Comparison of ENCODE assay signal across 7 mouse cellular contexts in the genomic region with DNA sequence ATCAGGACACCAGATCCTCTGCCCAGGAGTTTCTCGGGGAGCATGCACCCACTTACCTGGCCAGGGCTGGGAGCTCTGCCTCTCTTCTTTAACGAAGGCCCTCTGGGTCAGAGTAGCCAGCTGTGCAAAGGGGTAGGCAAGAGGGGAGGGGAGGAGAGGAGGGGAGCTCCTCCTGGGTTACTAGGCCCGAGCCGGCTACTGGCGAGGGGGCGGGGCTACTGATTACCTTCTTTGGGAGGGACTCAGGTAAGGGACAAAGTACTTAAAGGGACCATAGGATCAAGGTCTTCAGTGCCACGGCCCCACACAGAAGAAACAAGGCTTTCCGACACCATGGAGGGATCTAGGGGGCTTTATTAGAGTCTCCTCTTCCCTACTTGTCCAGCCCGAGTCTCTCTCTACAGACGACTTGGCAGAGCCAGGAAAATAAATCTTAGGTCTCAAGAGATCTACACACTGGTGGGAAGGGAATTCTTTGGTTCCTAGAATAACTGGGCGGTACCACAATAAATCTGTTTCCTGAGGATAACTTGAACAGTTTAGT. TPM values are rescaled to one million over a fixed set of nuclear protein-coding genes. Genes with fewer than 3 reads are reported as not detected.
DNase-seq lines count a peak whose midpoint lies in the region; ATAC-seq and TF ChIP-seq lines count a peak whose summit lies in the region.

No protein-coding gene starts in this region.

- WGBS in forebrain, embryonic 12.5 days: 13% methylated on average over 11 of the region's 11 CpGs
- 6% methylated on average over 11 of the region's 11 CpGs for WGBS in kidney, embryonic 15.5 days

- H3K4me1 ChIP-seq in forebrain, embryonic 12.5 days: peaks cover 39% of the 10 kb centered on the region
- H3K4me1 ChIP-seq in kidney, embryonic 15.5 days: peaks cover 34% of the 10 kb centered on the region

- no peaks in the 10 kb centered on the region for H3K36me3 ChIP-seq in C2C12 (ENCODE audit: control insufficient read depth, insufficient read depth)
- H3K36me3 ChIP-seq in forebrain, embryonic 12.5 days (replicated peaks): no peaks in the 10 kb centered on the region
- H3K36me3 ChIP-seq in kidney, embryonic 15.5 days: peaks cover 10% of the 10 kb centered on the region; the same call in 1 of the 2 replicates

- H3K9ac ChIP-seq in forebrain, embryonic 12.5 days: 0 out of 2 replicates have a peak overlapping the region, but pooled peaks have one; percentile 59
- peak overlapping the region; percentile 59 for H3K9ac ChIP-seq in kidney, embryonic 15.5 days

- H3K9me3 ChIP-seq in forebrain, embryonic 12.5 days: no peaks in the 10 kb centered on the region
- H3K9me3 ChIP-seq in kidney, embryonic 15.5 days (replicated peaks): no peaks in the 10 kb centered on the region

- no peak overlapping the region for H3ac ChIP-seq in C2C12 (ENCODE audit: control insufficient read depth, insufficient read length, low read depth)

- peak; percentile 33 for DNase-seq in 3T3-L1 (ENCODE audit: low read depth, low spot score)
- DNase-seq in lung, postnatal 10 days: peak; percentile 75
- no peak for DNase-seq in ovary, postnatal 36 days (ENCODE audit: low spot score)
- DNase-seq in layer of hippocampus, adult 11-12 months (ENCODE audit: low spot score): no peak

- TF ChIP-seq CTCF in C2C12 (IDR thresholded peaks at IDR 0.05; ENCODE audit: control insufficient read depth, insufficient read depth, insufficient read length): no peak

- H3K4me2 ChIP-seq in forebrain, embryonic 12.5 days: peak overlapping the region; percentile 69
- H3K4me2 ChIP-seq in kidney, embryonic 15.5 days: peak overlapping the region; percentile 75

- peaks cover 35% of the 10 kb centered on the region for H3K79me3 ChIP-seq in C2C12 (ENCODE audit: low read depth)

- H3K27ac ChIP-seq in forebrain, embryonic 12.5 days: 0 out of 2 replicates have a peak overlapping the region, but pooled peaks have one; percentile 37
- H3K27ac ChIP-seq in kidney, embryonic 15.5 days: peak overlapping the region; percentile 99

- H3K79me2 ChIP-seq in C2C12 (ENCODE audit: control insufficient read depth, insufficient read depth): peaks cover 42% of the 10 kb centered on the region

- no peaks in the 10 kb centered on the region for H3K27me3 ChIP-seq in C2C12 (ENCODE audit: control insufficient read depth, insufficient read depth, insufficient read length)
- no peaks in the 10 kb centered on the region for H3K27me3 ChIP-seq in forebrain, embryonic 12.5 days
- H3K27me3 ChIP-seq in kidney, embryonic 15.5 days: no peaks in the 10 kb centered on the region

- peak overlapping the region; percentile 12 for H3K4me3 ChIP-seq in C2C12 (ENCODE audit: insufficient read depth, poor library complexity, severe bottlenecking)
- peak overlapping the region; percentile 57 for H3K4me3 ChIP-seq in forebrain, embryonic 12.5 days (replicated peaks)
- H3K4me3 ChIP-seq in kidney, embryonic 15.5 days (replicated peaks): peak overlapping the region; percentile 90

- no peak for ATAC-seq in forebrain, embryonic 12.5 days (ENCODE audit: low FRiP score)
- peak; percentile 38 for ATAC-seq in kidney, embryonic 15.5 days (replicated peaks; ENCODE audit: low FRiP score)

TF ChIP-seq in C2C12, 6 proteins besides CTCF, POLR2A, EP300 and RAD21:
- TF ChIP-seq MYOG (IDR thresholded peaks at IDR 0.05; ENCODE audit: control insufficient read depth, extremely low read depth, insufficient read length): no peak
- TF ChIP-seq USF1 (IDR thresholded peaks at IDR 0.05; ENCODE audit: low read depth): no peak
- TF ChIP-seq CEBPB (IDR thresholded peaks at IDR 0.05; ENCODE audit: low read depth): no peak
- TF ChIP-seq MAX (IDR thresholded peaks at IDR 0.05): no peak
- no peak for TF ChIP-seq FOSL1 (IDR thresholded peaks at IDR 0.05; ENCODE audit: insufficient read depth, low read length, poor library complexity, severe bottlenecking)
- TF ChIP-seq MYOD1 (IDR thresholded peaks at IDR 0.05; ENCODE audit: control insufficient read depth, insufficient read length, low read depth): no peak

RNA-seq across cellular contexts. Expression of gene Nosip, which starts 0.6 kb away (rescaled TPM):
- polyA plus RNA-seq in C2C12 (2012; fragmentation: generic; extraction: Trizol): 66.6 TPM
- 53.7 and 54.4 TPM in 2 replicates for polyA plus RNA-seq in forebrain, embryonic 12.5 days (2016; fragmentation: Nextera tagmentation; extraction: Ambion mirVana)
- polyA plus RNA-seq in kidney, embryonic 15.5 days (2015; fragmentation: Nextera tagmentation; extraction: Ambion mirVana): 71.5 and 79.5 TPM in 2 replicates

RNA-seq across cellular contexts. Expression of gene Prrg2, which starts 0.9 kb away (rescaled TPM):
- polyA plus RNA-seq in C2C12 (2012; fragmentation: generic; extraction: Trizol): 14.0 TPM
- polyA plus RNA-seq in forebrain, embryonic 12.5 days (2016; fragmentation: Nextera tagmentation; extraction: Ambion mirVana): 17.1 and 18.2 TPM in 2 replicates
- polyA plus RNA-seq in kidney, embryonic 15.5 days (2015; fragmentation: Nextera tagmentation; extraction: Ambion mirVana): 33.7 and 36.2 TPM in 2 replicates

RNA-seq across cellular contexts. Expression of gene Prr12, which starts 8.9 kb away (rescaled TPM):
- polyA plus RNA-seq in C2C12 (2012; fragmentation: generic; extraction: Trizol): 14.2 TPM
- polyA plus RNA-seq in forebrain, embryonic 12.5 days (2016; fragmentation: Nextera tagmentation; extraction: Ambion mirVana): 13.1 and 13.6 TPM in 2 replicates
- 10.3 and 11.3 TPM in 2 replicates for polyA plus RNA-seq in kidney, embryonic 15.5 days (2015; fragmentation: Nextera tagmentation; extraction: Ambion mirVana)

RNA-seq across cellular contexts. Expression of gene Rcn3, which starts 30.4 kb away (rescaled TPM):
- 166 TPM for polyA plus RNA-seq in C2C12 (2012; fragmentation: generic; extraction: Trizol)
- polyA plus RNA-seq in forebrain, embryonic 12.5 days (2016; fragmentation: Nextera tagmentation; extraction: Ambion mirVana): 80.5 and 101 TPM in 2 replicates
- polyA plus RNA-seq in kidney, embryonic 15.5 days (2015; fragmentation: Nextera tagmentation; extraction: Ambion mirVana): 322 and 362 TPM in 2 replicates

RNA-seq across cellular contexts. Expression of gene Fcgrt, which starts 42.0 kb away (rescaled TPM):
- 30.7 TPM for polyA plus RNA-seq in C2C12 (2012; fragmentation: generic; extraction: Trizol)
- polyA plus RNA-seq in forebrain, embryonic 12.5 days (2016; fragmentation: Nextera tagmentation; extraction: Ambion mirVana): 8.3 and 9.6 TPM in 2 replicates
- 78.0 and 93.5 TPM in 2 replicates for polyA plus RNA-seq in kidney, embryonic 15.5 days (2015; fragmentation: Nextera tagmentation; extraction: Ambion mirVana)

Comparison
In these comparisons a context has a peak if more than half of its experiments do, and no peak if none do; other contexts are left out.
1. DNase-seq: peak in 3T3-L1 (single experiment) and lung, postnatal 10 days (single experiment); none in ovary, postnatal 36 days (single experiment) and layer of hippocampus, adult 11-12 months (single experiment).
2. H3K4me3 ChIP-seq: peak in every context shown above with its lines; median percentile 90 in kidney, embryonic 15.5 days; 57 in forebrain, embryonic 12.5 days; 12 in C2C12.